Mouse (Mus musculus): Measurements from ENCODE around the gene Cfd.

- TF ChIP-seq CTCF (IDR thresholded peaks at IDR 0.05; ENCODE audit: control insufficient read depth, insufficient read depth, insufficient read length): no peak
- TF ChIP-seq MYOG (IDR thresholded peaks at IDR 0.05; ENCODE audit: control insufficient read depth, extremely low read depth, insufficient read length): no peak
- no peak for TF ChIP-seq USF1 (IDR thresholded peaks at IDR 0.05; ENCODE audit: low read depth)
- no peak for TF ChIP-seq MAX (IDR thresholded peaks at IDR 0.05)
- TF ChIP-seq MYOD1 (IDR thresholded peaks at IDR 0.05; ENCODE audit: control insufficient read depth, insufficient read length, low read depth): no peak
- TF ChIP-seq CEBPB (IDR thresholded peaks at IDR 0.05; ENCODE audit: low read depth): no peak
- no peak for TF ChIP-seq FOSL1 (IDR thresholded peaks at IDR 0.05; ENCODE audit: insufficient read depth, low read length, poor library complexity, severe bottlenecking)
These were observed 33.2 kb upstream of the Cfd start for GRCm38 (mm10) chr10:79857452-79857811.
